Mouse (Mus musculus): ENCODE results near the gene St6galnac3. TPM values are rescaled to one million over a fixed set of nuclear protein-coding genes. Genes with fewer than 3 reads are reported as not detected.

Gene St6galnac3
- total and polyA plus RNA-seq, 3 experiments: 0.08 to 1.1 (median 0.38) TPM

Other genes starting within 250 kb of the St6galnac3 start
- gene Asb17, start 119.0 kb upstream of the St6galnac3 start, total RNA-seq (2012; rRNA removed): 0.13 TPM in 2 replicates
- not detected in 2 replicates for gene Asb17, start 119.0 kb upstream of the St6galnac3 start, total RNA-seq (2014; rRNA removed)
- gene Asb17, start 119.0 kb upstream of the St6galnac3 start, polyA plus RNA-seq (2012; ENCODE audit: insufficient read length, low read depth): 0.27 TPM in 1 of 2 replicates, not detected in the other
- gene Msh4, start 181.0 kb upstream of the St6galnac3 start, total RNA-seq (2012; rRNA removed): 0.42 and 0.67 TPM in 2 replicates
- gene Msh4, start 181.0 kb upstream of the St6galnac3 start, total RNA-seq (2014; rRNA removed): 0.16 and 0.41 TPM in 2 replicates
- gene Msh4, start 181.0 kb upstream of the St6galnac3 start, polyA plus RNA-seq (2012; ENCODE audit: insufficient read length, low read depth): 0.14 and 0.34 TPM in 2 replicates
- gene Rabggtb, start 187.8 kb upstream of the St6galnac3 start, total RNA-seq (2012; rRNA removed): 223 and 255 TPM in 2 replicates
- gene Rabggtb, start 187.8 kb upstream of the St6galnac3 start, total RNA-seq (2014; rRNA removed): 316 and 370 TPM in 2 replicates
- gene Rabggtb, start 187.8 kb upstream of the St6galnac3 start, polyA plus RNA-seq (2012; ENCODE audit: insufficient read length, low read depth): 243 and 256 TPM in 2 replicates
- gene Acadm, start 219.5 kb upstream of the St6galnac3 start, total RNA-seq (2012; rRNA removed): 78.5 and 111 TPM in 2 replicates
- gene Acadm, start 219.5 kb upstream of the St6galnac3 start, total RNA-seq (2014; rRNA removed): 224 and 249 TPM in 2 replicates
- gene Acadm, start 219.5 kb upstream of the St6galnac3 start, polyA plus RNA-seq (2012; ENCODE audit: insufficient read length, low read depth): 199 and 240 TPM in 2 replicates
- not detected in 2 replicates for gene Slc44a5, start 248.3 kb upstream of the St6galnac3 start, total RNA-seq (2012; rRNA removed)
- gene Slc44a5, start 248.3 kb upstream of the St6galnac3 start, total RNA-seq (2014; rRNA removed): not detected in 2 replicates
- gene Slc44a5, start 248.3 kb upstream of the St6galnac3 start, polyA plus RNA-seq (2012; ENCODE audit: insufficient read length, low read depth): not detected in 2 replicates

Data from CH12.LX (cell line).